ENCODE assay signal across 19 mouse cellular contexts in genomic region chr13:18133646-18134045, GRCm38 (mm10).
DNase-seq lines count a peak whose midpoint lies in the region; ATAC-seq lines count a peak whose summit lies in the region.
"Had no signal": no experiment of that assay in that cellular context is flagged by ENCODE, and none has a peak within 500 bp of the region (broad histone marks: within the 10 kb centered on the region; RNA-seq: fewer than 3 reads in every experiment).

No protein-coding gene starts in this region.

- ATAC-seq in heart, embryonic 11.5 days (replicated peaks; ENCODE audit: insufficient number of reproducible peaks, low FRiP score, low TSS enrichment), result no peak
- ATAC-seq in midbrain, embryonic 11.5 days (ENCODE audit: low FRiP score), result no peak
- no peak for ATAC-seq in midbrain, embryonic 15.5 days (replicated peaks)
- ATAC-seq: activated CD4-positive, CD25-positive, alpha-beta regulatory T cell, adult 4 months; CD4-positive, CD25-positive, alpha-beta regulatory T cell, adult 4 months; Patski had no signal

- H3K9ac ChIP-seq in heart, embryonic 11.5 days (ENCODE audit: low read depth, low read length), result no peak overlapping the region
- H3K9ac ChIP-seq in midbrain, embryonic 11.5 days (ENCODE audit: low read length), result no peak overlapping the region
- no peak overlapping the region for H3K9ac ChIP-seq in midbrain, embryonic 15.5 days

- H3K4me3 ChIP-seq in heart, embryonic 11.5 days (ENCODE audit: low read depth, low read length), result no peak overlapping the region
- no peak overlapping the region for H3K4me3 ChIP-seq in midbrain, embryonic 11.5 days (ENCODE audit: low read depth, low read length)
- H3K4me3 ChIP-seq in midbrain, embryonic 15.5 days, result no peak overlapping the region

- DNase-seq in heart, adult 11 months, result peak; percentile 51
- peak; percentile 66 for DNase-seq in midbrain, embryonic 11.5 days (ENCODE audit: low spot score, missing footprints)
- DNase-seq: adrenal gland, adult 2 months; adrenal gland, adult 8-10 months; adrenal gland, postnatal 10 days; adrenal gland, postnatal 14 days; adrenal gland, postnatal 25 days; adrenal gland, postnatal 36 days; B cell, adult 2 months; cerebellum, adult 11 months; cerebellum, adult 11-12 months; cerebellum, adult 18-20 months had no signal

- WGBS in heart, embryonic 11.5 days (ENCODE audit: insufficient replicate concordance), result 52% methylated on average over 2 of the region's 2 CpGs
- 53% methylated on average over 2 of the region's 2 CpGs for WGBS in midbrain, embryonic 11.5 days
- 74% methylated on average over 2 of the region's 2 CpGs for WGBS in midbrain, embryonic 15.5 days

- no peaks in the 10 kb centered on the region for H3K9me3 ChIP-seq in heart, embryonic 11.5 days (replicated peaks; ENCODE audit: control insufficient read depth, low read length)
- H3K9me3 ChIP-seq in midbrain, embryonic 11.5 days (ENCODE audit: control insufficient read depth, low read length), result no peaks in the 10 kb centered on the region
- no peaks in the 10 kb centered on the region for H3K9me3 ChIP-seq in midbrain, embryonic 15.5 days
- H3K9me3 ChIP-seq: G1E had no signal

- no peaks in the 10 kb centered on the region for H3K36me3 ChIP-seq in heart, embryonic 11.5 days (ENCODE audit: control insufficient read depth, insufficient read depth, low read length)
- no peaks in the 10 kb centered on the region for H3K36me3 ChIP-seq in midbrain, embryonic 11.5 days (ENCODE audit: control insufficient read depth, insufficient read depth, low read length)
- H3K36me3 ChIP-seq in midbrain, embryonic 15.5 days (replicated peaks), result no peaks in the 10 kb centered on the region
- H3K36me3 ChIP-seq: G1E had no signal

- H3K4me2 ChIP-seq in heart, embryonic 11.5 days, result no peak overlapping the region
- H3K4me2 ChIP-seq in midbrain, embryonic 11.5 days, result no peak overlapping the region
- no peak overlapping the region for H3K4me2 ChIP-seq in midbrain, embryonic 15.5 days

- H3K27me3 ChIP-seq in heart, embryonic 11.5 days (ENCODE audit: control insufficient read depth, insufficient read depth, low read length), result no peaks in the 10 kb centered on the region
- H3K27me3 ChIP-seq in midbrain, embryonic 11.5 days (ENCODE audit: control insufficient read depth, insufficient read depth, low read length), result no peaks in the 10 kb centered on the region
- no peaks in the 10 kb centered on the region for H3K27me3 ChIP-seq in midbrain, embryonic 15.5 days (replicated peaks)
- H3K27me3 ChIP-seq: CH12.LX had no signal

- H3K27ac ChIP-seq in heart, embryonic 11.5 days (ENCODE audit: low read depth, low read length), result no peak overlapping the region
- H3K27ac ChIP-seq in midbrain, embryonic 11.5 days (ENCODE audit: low read depth, low read length), result no peak overlapping the region
- no peak overlapping the region for H3K27ac ChIP-seq in midbrain, embryonic 15.5 days

- peaks cover 4% of the 10 kb centered on the region; the same call in 1 of the 2 replicates for H3K4me1 ChIP-seq in heart, embryonic 11.5 days (ENCODE audit: control insufficient read depth, insufficient read depth, low read length)
- H3K4me1 ChIP-seq in midbrain, embryonic 11.5 days (ENCODE audit: control insufficient read depth, insufficient read depth, low read length), result peaks cover 20% of the 10 kb centered on the region
- H3K4me1 ChIP-seq in midbrain, embryonic 15.5 days, result peaks cover 12% of the 10 kb centered on the region
